Mouse (Mus musculus): Measurements from ENCODE around the gene Rin2. TPM values are rescaled to one million over a fixed set of nuclear protein-coding genes. Genes with fewer than 3 reads are reported as not detected.
A peak's percentile ranks its signal among the peaks of the same experiment; 100 is the strongest.

Rin2 gene
- 50.4 and 56.0 TPM in 2 replicates for polyA plus RNA-seq (2015; fragmentation: Nextera tagmentation; extraction: Ambion mirVana)

DNA sequence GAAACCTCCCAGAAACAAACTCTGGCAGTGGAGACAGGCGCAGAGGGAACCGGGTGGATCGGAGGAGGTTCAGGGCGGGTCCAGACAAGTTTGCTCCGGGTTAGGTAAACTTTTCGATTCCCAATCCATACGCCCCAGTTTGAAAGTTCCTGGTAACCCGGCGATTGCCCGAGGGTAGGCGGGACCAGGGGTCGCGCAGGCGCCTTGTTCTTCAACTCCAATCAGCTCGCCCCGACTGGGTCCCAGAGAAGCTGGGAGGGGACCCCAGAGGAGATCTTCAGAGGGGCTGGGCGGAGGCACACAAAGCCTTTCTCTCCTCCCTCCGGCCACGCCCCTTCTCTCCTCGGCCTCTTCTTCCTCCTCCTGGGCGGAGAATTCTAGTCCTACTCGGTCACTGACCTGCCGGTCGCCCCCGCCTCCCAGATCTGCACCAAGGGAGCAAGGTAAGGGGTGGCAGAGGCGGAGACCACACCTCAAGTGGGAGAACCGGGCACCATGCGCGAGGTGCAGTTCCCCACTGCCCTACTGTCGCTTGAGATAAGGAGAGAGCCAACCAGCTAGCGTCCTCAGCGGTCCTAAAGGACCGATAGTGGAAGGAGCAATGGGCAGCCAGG lies at the start of gene Rin2:
TSS of gene Rin2 (plus strand) at position 74 of the 614 bp plus-strand sequence.
- H3K9me3 ChIP-seq = no peaks in the 10 kb centered on the region
- peaks cover 20% of the 10 kb centered on the region for H3K4me1 ChIP-seq
- H3K27ac ChIP-seq = peak within 1 kb of the TSS; percentile 83
- no peaks in the 10 kb centered on the region for H3K27me3 ChIP-seq
- no peaks in the 10 kb centered on the region for H3K36me3 ChIP-seq
- WGBS = 2% methylated on average over 33 of the region's 33 CpGs
- H3K4me2 ChIP-seq = peak within 1 kb of the TSS; percentile 96
- peak within 1 kb of the TSS; percentile 64 for H3K9ac ChIP-seq
- ATAC-seq (ENCODE audit: insufficient number of reproducible peaks, low FRiP score, low TSS enrichment, low read depth) = peak; percentile 67; the same call in 1 of the 2 replicates
- H3K4me3 ChIP-seq = peak within 1 kb of the TSS; percentile 61

- ATAC-seq (ENCODE audit: insufficient number of reproducible peaks, low FRiP score, low TSS enrichment, low read depth) = no peak
- H3K9ac ChIP-seq = no peak overlapping the region
- no peaks in the 10 kb centered on the region for H3K27me3 ChIP-seq
- no peaks in the 10 kb centered on the region for H3K36me3 ChIP-seq
- 58% methylated on average over 6 of the region's 6 CpGs for WGBS
- no peak overlapping the region for H3K27ac ChIP-seq
- H3K4me1 ChIP-seq = peaks cover 7% of the 10 kb centered on the region
- no peak overlapping the region for H3K4me2 ChIP-seq
- no peak overlapping the region for H3K4me3 ChIP-seq
- H3K9me3 ChIP-seq = no peaks in the 10 kb centered on the region
Observed at GRCm38 (mm10) chr2:145631123-145631798, 43.8 kb upstream of the Rin2 start.

GRCm38 (mm10) chr2:145631799-145632174 lies 43.2 kb upstream of the Rin2 start:
- WGBS = 43% methylated on average over 4 of the region's 4 CpGs
- no peak for ATAC-seq (ENCODE audit: insufficient number of reproducible peaks, low FRiP score, low TSS enrichment, low read depth)
- no peak overlapping the region for H3K27ac ChIP-seq

DNA sequence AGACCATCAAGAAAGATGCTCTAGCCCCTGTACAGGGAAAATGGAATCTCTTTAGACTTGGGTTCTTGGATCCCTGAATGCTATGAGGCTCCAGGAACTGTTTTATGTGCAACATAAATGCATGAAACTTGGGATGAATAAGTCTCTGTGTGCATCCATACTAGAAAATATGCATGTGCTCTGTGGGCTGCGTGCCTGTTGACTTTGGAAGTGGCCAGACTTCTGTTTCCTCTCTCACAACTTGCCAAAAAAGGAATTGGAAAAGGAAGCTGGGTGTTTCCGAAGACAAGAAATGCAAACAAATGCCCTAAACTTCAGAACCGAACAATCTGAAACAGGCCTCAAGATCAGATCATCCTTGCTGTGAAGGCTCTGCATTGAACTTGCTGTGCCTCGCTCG lies 41.2 kb upstream of the Rin2 start:
- no peak for ATAC-seq (ENCODE audit: insufficient number of reproducible peaks, low FRiP score, low TSS enrichment, low read depth)
- Histone ChIP-seq H3K4me1 (peaks cover 7% of the 10 kb centered on the region), H3K36me3 (no peaks in the 10 kb centered on the region), H3K27me3 (no peaks in the 10 kb centered on the region), H3K9ac (no peak overlapping the region), H3K4me3 (no peak overlapping the region), H3K4me2 (no peak overlapping the region), H3K9me3 (no peaks in the 10 kb centered on the region), H3K27ac (peak overlapping the region; percentile 39)
- WGBS = 61% methylated on average over 5 of the region's 5 CpGs

More at GRCm38 (mm10) chr2:145631799-145632174, 43.2 kb upstream of the Rin2 start:
- no peak overlapping the region for H3K4me2 ChIP-seq
- peaks cover 7% of the 10 kb centered on the region for H3K4me1 ChIP-seq
- H3K27me3 ChIP-seq = no peaks in the 10 kb centered on the region
- no peak overlapping the region for H3K9ac ChIP-seq
- no peaks in the 10 kb centered on the region for H3K36me3 ChIP-seq
- H3K4me3 ChIP-seq = no peak overlapping the region
- no peaks in the 10 kb centered on the region for H3K9me3 ChIP-seq

DNA sequence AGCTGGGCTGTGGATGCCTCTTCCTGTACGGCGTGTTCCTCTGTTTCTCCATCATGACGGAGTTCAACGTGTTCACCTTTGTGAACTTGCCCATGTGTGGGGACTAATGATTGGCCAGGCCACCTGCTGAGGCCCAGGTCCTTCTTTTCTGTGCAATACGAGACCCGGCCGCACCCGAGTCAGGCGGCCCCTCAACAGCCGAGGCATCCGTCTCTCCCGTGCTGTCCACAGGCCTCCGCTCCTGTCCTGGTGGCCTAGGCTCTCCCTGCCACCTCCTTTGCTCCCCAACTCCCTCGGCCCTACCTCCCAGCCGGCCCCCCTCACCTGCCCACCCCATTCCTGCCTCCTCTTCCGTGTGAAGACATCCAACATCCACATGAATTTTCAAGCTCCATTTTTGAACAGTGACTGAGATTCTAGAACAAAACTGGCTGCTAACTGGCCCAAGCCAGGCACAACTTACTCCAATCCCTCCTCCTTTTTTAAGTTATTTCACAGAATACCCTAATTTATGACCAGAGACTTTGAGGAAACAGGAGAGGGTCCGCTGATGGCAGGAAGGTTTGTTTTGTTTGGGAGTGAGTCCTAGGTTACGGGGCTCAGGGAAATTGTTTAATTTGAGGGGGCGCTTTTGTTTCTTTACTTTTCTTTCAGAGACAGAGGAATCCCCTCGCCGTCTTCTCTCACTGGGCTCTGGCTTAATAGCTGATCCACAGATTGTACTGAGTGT lies 34.6 kb upstream of the Rin2 start:
- H3K27me3 ChIP-seq = no peaks in the 10 kb centered on the region
- no peak overlapping the region for H3K4me2 ChIP-seq
- no peaks in the 10 kb centered on the region for H3K36me3 ChIP-seq
- H3K4me1 ChIP-seq = no peaks in the 10 kb centered on the region
- H3K9me3 ChIP-seq = no peaks in the 10 kb centered on the region
- H3K9ac ChIP-seq = no peak overlapping the region
- WGBS = 73% methylated on average over 21 of the region's 21 CpGs
- no peak overlapping the region for H3K4me3 ChIP-seq
- no peak overlapping the region for H3K27ac ChIP-seq
- ATAC-seq (ENCODE audit: insufficient number of reproducible peaks, low FRiP score, low TSS enrichment, low read depth) = no peak

GRCm38 (mm10) chr2:145655373-145655960 lies 19.5 kb upstream of the Rin2 start:
- H3K4me3 ChIP-seq = no peak overlapping the region
- H3K4me1 ChIP-seq = no peaks in the 10 kb centered on the region
- H3K27me3 ChIP-seq = no peaks in the 10 kb centered on the region
- no peak overlapping the region for H3K9ac ChIP-seq
- 33% methylated on average over 12 of the region's 12 CpGs for WGBS
- no peak overlapping the region for H3K27ac ChIP-seq
- ATAC-seq (ENCODE audit: insufficient number of reproducible peaks, low FRiP score, low TSS enrichment, low read depth) = no peak
- H3K9me3 ChIP-seq = no peaks in the 10 kb centered on the region
- H3K4me2 ChIP-seq = no peak overlapping the region
- H3K36me3 ChIP-seq = no peaks in the 10 kb centered on the region

- Histone ChIP-seq H3K9ac (no peak overlapping the region), H3K4me2 (no peak overlapping the region), H3K4me1 (no peaks in the 10 kb centered on the region), H3K9me3 (no peaks in the 10 kb centered on the region), H3K36me3 (no peaks in the 10 kb centered on the region), H3K4me3 (no peak overlapping the region), H3K27me3 (no peaks in the 10 kb centered on the region), H3K27ac (no peak overlapping the region)
- no peak for ATAC-seq (ENCODE audit: insufficient number of reproducible peaks, low FRiP score, low TSS enrichment, low read depth)
- WGBS = 67% methylated on average over 3 of the region's 3 CpGs
Observed at GRCm38 (mm10) chr2:145656121-145656520, 18.9 kb upstream of the Rin2 start.

- H3K36me3 ChIP-seq = no peaks in the 10 kb centered on the region
- no peak for ATAC-seq (ENCODE audit: insufficient number of reproducible peaks, low FRiP score, low TSS enrichment, low read depth)
- no peak overlapping the region for H3K4me2 ChIP-seq
- H3K27me3 ChIP-seq = no peaks in the 10 kb centered on the region
- H3K4me3 ChIP-seq = no peak overlapping the region
- no peaks in the 10 kb centered on the region for H3K9me3 ChIP-seq
- no peaks in the 10 kb centered on the region for H3K4me1 ChIP-seq
- H3K27ac ChIP-seq = no peak overlapping the region
- H3K9ac ChIP-seq = no peak overlapping the region
- WGBS = 46% methylated on average over 1 of the region's 1 CpGs
Observed at GRCm38 (mm10) chr2:145656716-145657115, 18.3 kb upstream of the Rin2 start.

GRCm38 (mm10) chr2:145661242-145661641 lies 13.8 kb upstream of the Rin2 start:
- Histone ChIP-seq H3K4me1 (no peaks in the 10 kb centered on the region), H3K27ac (no peak overlapping the region), H3K9ac (no peak overlapping the region), H3K9me3 (no peaks in the 10 kb centered on the region), H3K36me3 (no peaks in the 10 kb centered on the region), H3K4me3 (no peak overlapping the region), H3K27me3 (no peaks in the 10 kb centered on the region), H3K4me2 (no peak overlapping the region)
- no peak for ATAC-seq (ENCODE audit: insufficient number of reproducible peaks, low FRiP score, low TSS enrichment, low read depth)
- 64% methylated on average over 6 of the region's 7 CpGs for WGBS

GRCm38 (mm10) chr2:145663899-145664298 lies 11.1 kb upstream of the Rin2 start:
- no peak for ATAC-seq (ENCODE audit: insufficient number of reproducible peaks, low FRiP score, low TSS enrichment, low read depth)
- Histone ChIP-seq H3K9ac (no peak overlapping the region), H3K9me3 (no peaks in the 10 kb centered on the region), H3K4me1 (no peaks in the 10 kb centered on the region), H3K27ac (no peak overlapping the region), H3K36me3 (no peaks in the 10 kb centered on the region), H3K4me3 (no peak overlapping the region), H3K4me2 (no peak overlapping the region), H3K27me3 (no peaks in the 10 kb centered on the region)
- WGBS = 84% methylated on average over 7 of the region's 7 CpGs

DNA sequence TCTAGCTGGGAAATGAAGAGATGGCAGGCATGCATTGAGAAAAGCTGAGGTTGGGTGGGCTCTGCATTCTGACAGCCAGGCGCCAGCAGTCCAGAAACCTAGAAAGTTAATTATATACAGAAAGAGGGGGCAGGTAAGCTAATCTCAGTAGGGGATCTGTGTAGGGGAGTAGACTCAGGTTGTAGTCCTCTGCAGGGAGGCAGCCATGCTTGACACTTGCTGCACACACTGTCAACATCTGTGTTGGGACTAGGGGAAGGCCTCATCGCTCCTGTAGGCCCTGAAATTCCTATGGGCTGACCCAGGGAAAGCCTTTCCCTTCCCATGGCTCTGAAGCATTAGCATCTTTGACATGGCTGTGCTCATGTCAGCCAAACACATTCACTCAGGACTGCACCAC lies 10.7 kb upstream of the Rin2 start:
- no peak; the same call in 1 of the 2 replicates for ATAC-seq (ENCODE audit: insufficient number of reproducible peaks, low FRiP score, low TSS enrichment, low read depth)
- Histone ChIP-seq H3K9ac (no peak overlapping the region), H3K4me1 (no peaks in the 10 kb centered on the region), H3K4me2 (no peak overlapping the region), H3K9me3 (no peaks in the 10 kb centered on the region), H3K4me3 (no peak overlapping the region), H3K27ac (no peak overlapping the region), H3K27me3 (no peaks in the 10 kb centered on the region), H3K36me3 (no peaks in the 10 kb centered on the region)
- 69% methylated on average over 2 of the region's 2 CpGs for WGBS

DNA sequence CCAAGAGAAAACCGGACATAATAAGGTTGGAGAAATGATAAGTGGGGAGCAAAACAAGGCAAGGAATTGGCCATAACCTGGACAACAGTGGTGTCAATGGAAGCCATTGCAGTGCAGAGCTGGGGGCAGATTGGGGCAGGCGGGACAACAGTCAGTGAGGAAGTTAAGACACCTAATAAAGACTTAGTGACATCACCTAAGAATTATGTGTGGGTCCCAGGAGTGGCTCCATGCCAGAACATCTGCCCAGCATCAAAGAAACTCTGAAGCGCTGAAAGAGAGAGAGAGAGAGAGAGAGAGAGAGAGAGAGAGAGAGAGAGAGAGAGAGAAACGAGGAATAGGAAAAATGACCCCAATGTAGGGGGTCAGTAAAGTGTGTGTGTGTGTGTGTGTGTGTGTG lies 6.9 kb upstream of the Rin2 start:
- 59% methylated on average over 4 of the region's 4 CpGs for WGBS
- H3K9ac ChIP-seq = no peak overlapping the region
- no peak overlapping the region for H3K27ac ChIP-seq
- no peak overlapping the region for H3K4me2 ChIP-seq
- no peaks in the 10 kb centered on the region for H3K9me3 ChIP-seq
- no peaks in the 10 kb centered on the region for H3K27me3 ChIP-seq
- ATAC-seq (ENCODE audit: insufficient number of reproducible peaks, low FRiP score, low TSS enrichment, low read depth) = no peak
- no peaks in the 10 kb centered on the region for H3K36me3 ChIP-seq
- no peak overlapping the region for H3K4me3 ChIP-seq
- H3K4me1 ChIP-seq = no peaks in the 10 kb centered on the region
